Mouse (Mus musculus): ENCODE data around the gene Igtp.
"Not testable (repeated sequence)": the region's sequence is repeated elsewhere in the genome, so short reads cannot be mapped to it uniquely, and the experiment has no call there.

Igtp gene

DNA sequence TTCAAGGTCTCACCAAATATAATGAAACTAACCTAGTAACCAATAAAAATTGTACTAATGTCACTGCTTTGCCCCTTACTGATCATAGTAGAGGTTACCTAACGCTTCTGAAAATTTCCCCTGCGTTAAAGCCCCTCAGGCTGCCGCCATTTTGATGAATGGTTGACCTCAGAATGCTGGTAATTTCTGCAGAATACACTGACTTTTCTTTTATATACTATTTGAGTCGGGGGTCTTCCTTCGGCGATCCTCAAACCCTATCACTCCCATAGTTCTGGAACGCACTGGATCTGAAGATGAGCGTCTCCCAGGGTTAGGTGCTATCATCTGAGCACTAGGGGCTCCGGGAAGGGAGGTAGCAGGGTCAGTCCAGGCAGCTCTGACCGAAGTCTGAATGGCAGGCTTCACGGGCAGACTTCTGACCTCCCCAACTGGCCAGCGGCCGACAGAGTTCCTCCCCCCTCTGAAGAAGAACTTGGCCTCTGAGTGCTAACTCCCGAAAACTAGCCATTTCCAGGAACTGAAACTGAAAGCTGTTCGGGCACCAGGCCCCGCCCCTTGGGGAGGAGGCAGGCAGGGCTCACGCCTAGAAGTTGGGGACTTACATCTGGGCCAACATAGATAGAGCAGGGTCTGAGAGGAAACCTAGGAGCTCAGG is 15.2 kb downstream of the Igtp start:
- DNase-seq, result peak; percentile 94

DNA sequence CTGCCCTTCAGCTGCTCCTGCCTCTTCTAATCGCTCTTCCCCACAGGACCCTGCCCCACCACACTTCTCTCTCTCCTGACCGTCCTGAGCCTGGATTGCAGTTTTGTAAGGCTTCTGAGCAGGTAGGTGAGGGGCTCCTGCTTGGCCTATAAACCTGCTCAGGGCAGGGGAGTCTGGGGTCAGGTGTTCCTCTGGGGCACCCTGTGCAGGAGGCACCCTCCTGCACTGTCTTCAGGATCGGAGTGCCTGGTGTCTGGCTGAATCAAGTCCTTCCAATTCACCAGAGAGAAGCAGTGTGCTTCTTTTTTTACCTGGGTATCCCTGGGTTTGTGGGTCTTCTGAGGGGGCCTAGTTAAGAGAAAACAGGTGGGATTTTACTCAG is 15.7 kb downstream of the Igtp start:
- DNase-seq, result not testable (repeated sequence)

DNA sequence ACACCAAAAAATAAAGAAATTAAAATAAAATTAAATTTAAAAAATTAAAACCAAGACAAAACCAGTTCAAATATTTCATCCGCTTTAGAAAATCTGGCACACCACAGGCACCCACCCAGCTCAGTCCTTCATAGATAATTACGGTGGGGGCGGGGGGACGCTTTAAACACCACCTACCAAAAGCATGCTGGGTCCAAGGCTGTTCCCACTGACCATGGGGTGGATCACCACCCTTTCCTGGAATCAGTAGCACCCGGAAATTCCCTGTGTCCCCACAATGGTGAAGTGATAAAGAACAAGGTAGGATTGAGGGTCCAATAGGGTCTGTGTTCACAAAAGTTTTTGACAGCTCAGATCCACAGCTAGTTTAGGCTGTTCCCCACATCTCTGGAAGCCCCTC is 16.5 kb downstream of the Igtp start:
- DNase-seq, result no peak

DNA sequence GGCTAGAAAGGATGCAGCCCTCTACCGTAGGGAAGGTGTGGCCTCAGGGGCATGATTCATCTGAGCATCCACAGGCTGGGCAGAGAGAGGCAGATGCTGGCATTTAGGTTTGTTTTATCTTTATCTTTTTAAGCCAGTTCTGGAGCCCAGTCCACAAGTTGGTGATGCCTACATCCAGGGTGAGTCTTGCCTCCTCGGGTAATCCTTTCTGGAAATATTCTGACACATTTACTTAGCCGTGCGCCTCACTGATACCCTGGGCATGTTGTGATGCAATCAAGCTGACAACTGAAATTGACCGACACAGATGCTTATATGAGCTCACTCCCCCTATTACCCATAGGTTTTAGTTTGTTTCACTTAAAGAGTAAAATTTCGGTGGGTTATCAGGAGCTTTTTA is 17.5 kb downstream of the Igtp start:
- DNase-seq, result no peak

DNA sequence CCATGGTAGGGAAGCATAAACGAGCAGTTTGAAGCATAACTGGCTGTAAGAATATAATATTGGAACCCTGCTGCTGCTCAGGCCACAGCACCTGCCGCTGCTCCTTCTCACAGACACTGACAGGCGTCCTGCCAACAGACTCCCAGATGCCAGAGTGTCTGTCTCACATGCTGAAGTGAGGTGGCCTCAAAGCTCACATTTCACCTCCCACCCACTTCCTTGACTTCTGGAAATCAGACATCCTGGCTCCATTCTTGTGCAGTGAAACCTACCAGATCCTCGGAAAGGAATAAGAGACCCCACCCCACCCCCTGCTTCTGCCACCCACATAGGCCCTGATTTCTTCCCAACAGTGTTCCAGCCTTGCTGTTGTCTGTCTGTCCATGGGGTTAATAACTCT is 24.4 kb downstream of the Igtp start:
- no peak for DNase-seq

DNA sequence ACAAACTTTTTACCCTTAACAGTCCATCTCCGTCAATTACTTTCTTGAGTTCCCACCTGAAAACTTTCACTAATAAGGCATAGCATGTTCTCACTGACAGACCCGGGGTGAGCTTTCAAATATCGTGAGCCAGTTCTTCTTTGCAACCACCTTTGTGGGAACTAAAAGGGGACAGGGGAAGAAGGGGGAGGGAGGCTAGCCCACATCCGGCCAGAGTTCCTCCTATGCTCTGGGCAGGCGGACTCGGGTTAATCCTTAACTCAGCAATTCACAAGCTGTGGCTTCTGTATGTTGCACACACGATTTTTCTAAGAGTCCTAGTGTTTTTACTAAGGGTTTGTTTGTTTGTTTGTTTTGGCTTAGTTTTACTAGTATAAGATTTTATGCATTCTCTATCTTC is 25.0 kb downstream of the Igtp start:
- peak; percentile 72 for DNase-seq

DNA sequence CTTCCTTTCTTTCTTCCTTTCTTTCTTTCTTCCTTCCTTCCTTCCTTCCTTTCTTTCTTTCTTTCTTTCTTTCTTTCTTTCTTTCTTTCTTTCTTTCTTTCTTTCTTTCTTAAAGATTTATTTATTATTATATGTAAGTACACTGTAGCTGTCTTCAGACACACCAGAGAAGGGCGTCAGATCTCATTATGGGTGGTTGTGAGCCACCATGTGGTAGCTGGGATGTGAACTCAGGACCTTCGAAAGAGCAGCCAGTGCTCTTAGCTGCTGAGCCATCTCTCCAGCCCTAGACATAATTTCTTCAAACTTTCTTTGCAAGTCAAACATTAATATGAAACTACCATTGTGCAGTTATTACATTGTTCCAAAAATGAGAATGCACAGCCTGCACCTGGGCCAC is 25.5 kb downstream of the Igtp start:
- DNase-seq, result not testable (repeated sequence)

DNA sequence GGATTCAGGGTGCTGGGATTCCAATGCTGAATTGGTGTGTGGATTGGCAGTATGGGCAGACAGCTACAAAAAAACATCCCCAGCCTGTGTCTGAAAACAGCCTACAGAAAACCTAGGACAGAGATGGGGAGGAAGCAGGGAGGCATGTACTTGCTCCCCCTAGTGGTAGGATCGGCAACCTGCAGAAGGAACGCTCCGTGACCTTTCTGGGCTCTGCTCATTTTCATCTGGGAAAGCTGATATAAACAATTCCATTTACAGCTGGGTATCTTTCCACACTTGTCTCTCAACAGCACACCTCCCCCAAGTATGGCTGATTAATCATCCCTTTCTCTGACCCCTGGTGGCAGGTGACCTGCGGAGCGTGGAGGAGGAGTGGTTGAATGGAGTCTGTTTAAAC is 26.3 kb downstream of the Igtp start:
- DNase-seq, result peak; percentile 78

DNA sequence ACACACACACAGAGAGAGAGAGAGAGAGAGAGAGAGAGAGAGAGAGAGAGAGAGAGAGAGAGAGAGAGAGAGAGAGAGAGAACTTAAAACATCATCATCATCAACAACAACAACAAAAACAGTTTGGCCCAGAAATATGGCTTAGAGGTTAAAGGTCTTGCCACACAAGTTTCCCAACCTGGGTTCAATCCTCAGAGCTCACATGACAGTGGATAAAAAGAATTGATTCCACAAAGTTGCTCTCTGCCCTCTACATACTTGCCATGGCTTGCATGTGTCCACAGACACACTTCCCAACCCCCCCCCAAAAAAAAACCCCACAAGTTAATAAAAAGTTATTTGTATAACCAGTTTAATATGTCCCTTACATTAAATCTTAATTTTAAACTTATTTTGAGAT is 27.1 kb downstream of the Igtp start:
- no peak for DNase-seq

DNA sequence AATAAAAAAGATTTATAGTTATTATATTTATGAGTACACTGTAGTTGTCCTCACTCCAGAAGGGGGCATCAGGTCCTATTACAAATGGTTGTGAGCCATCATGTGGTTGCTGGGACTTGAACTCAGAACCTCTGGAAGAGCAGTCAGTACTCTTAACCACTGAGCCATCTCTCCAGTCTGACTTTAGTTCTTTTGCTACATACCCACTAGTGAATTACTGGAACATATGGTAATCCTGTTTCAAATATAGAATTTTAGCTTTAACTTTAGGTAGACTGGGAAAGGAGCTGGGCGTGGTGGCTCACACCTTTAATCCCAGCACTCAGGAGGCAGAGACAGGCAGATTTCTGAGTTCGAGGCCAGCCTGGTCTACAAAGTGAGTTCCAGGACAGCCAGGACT is 28.7 kb downstream of the Igtp start:
- DNase-seq, result not testable (repeated sequence)

DNA sequence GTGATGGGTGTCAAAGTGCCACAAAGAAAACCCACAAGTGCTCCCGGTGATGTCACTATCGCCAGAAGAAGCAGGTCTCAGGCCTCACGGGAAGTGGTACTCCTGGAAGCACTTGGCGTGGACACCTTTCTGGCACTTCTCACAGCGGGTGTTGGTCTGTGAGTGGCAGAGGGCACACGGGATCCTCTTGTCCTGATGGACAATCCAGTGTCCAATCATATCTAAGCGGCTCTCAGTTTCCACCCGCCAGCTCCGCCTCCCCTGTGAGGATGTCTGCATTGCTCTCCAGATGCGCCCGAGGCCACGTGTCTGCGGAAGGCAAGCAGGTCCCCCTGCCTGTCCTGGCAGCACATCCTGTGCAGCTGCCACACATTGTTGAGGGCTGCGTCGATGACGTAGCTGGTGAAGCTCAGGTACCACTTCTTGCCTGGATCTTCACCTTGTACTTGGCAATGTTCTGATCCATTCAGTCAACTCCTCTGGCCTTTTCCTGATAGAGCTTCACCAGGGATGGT is 31.1 kb downstream of the Igtp start:
- DNase-seq, result no peak

DNA sequence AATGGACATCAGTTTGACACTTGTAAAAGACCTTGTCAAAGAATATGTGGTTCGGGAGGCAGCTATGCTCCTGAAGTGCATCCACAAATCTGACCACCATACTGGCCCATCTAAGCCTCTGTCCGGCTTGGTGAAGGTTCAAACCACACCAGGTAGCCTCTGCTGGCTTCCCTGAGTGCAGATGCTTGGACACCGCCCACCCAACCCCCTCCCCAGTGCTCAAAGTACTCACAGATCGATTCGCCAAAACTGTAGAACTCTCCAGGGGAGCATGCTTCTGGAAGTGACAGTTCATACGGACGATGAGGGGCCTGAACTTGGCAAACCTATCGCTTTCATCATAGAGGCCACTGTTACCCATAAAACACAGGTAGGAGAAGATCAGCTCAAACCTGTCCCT is 31.8 kb downstream of the Igtp start:
- DNase-seq, result no peak

DNA sequence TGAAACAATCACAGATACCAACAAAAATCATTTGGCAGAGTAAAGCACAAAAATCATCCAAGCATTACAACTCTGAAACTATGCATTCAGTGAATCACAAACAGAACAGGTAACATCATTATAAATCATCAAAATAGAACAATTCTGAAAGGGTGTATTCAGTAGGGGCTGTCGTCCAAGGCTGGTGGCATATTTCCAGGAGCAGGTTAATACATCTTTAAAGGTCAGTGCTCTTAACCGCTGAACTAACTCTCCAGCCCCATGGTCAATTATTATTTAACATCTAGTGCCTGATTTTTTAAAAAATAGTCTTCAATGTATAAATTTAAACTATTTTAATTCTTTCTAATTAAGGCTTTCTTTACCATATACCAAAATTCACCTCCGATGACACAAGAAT is 35.2 kb downstream of the Igtp start:
- DNase-seq, result not testable (repeated sequence)

DNA sequence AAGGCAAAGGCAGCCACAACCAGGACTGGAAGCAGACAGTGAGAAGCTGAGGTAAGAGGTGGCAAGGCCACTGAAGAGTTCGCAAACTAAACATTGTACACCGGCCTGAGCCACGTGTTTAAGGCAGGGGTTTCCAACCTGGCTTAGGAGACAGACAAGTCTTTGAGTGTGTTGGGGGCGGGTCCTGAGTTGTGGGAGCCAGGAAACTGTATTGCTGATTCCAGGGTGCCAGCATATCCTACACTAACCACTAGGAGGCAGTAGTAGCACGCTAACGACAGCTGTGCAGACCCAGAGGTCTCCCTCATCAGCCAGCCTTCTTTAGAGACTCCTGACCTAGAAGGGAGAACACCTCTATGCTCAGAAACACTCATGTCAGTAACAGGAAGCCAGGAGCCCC is 35.8 kb downstream of the Igtp start:
- DNase-seq, result peak; percentile 53

DNA sequence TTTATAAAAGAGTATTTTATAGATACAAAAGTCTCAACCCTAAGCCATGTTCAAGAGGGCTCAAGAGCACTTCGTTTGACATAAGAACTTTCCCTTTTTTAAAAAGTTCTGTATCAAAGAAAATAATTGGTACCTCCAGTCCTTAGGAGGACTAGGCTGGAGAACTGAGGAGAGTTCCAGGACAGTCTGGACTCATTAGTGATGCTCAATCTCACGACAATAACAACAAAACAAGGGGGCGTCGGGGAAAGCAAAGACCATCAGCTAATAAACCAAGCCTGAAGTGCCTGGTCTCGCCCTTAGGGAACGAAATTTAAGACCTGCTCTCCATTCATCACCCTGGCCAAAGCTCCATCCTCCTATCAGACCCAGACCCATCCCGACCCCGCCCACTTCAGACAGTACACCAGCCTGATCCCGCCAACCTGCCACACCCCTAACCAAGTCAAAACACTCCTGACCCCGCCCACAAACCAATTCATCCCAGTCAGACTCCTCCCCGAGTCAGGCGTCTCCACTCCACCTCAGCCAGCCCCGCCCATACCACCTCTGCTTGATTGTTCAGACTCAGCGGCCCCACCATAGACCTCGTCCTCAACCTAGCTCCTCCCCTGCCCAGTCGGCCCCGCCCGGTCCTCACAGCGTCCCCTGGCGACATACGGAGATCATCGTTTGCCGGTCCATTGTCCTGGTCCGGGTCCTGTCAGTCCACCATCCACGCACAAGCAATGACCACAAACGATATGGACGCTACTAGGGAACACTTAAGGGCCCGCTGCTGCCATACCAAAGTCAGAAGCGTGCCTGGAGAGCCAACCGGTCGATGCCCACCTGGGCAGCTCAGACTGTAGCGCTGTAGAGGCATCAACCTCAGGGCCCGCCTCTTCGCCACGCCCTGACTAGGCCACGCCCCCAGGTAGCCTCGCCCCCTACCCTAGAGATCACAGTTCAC is 39.8 kb downstream of the Igtp start:
- DNase-seq, result peak; percentile 73

DNA sequence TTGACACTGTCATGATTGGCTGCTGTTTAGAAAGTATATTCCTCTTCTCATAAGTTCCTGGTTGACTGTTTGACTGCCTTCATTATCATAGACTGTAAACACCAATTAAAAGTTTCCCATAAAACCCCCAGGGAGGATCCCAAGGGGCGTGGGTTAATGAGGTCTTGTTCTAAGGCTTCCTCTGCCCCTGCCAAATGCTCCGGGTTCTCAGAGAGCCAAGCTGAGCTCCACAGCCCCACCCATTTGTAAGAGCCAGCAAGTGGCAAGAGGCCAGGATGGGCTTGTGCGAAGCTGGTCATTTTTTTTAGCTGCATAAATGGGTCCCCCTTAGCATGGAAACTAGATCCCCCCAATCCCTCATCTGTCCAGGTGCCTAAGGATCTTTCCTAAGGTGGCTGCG is 47.9 kb downstream of the Igtp start:
- no peak for DNase-seq

DNA sequence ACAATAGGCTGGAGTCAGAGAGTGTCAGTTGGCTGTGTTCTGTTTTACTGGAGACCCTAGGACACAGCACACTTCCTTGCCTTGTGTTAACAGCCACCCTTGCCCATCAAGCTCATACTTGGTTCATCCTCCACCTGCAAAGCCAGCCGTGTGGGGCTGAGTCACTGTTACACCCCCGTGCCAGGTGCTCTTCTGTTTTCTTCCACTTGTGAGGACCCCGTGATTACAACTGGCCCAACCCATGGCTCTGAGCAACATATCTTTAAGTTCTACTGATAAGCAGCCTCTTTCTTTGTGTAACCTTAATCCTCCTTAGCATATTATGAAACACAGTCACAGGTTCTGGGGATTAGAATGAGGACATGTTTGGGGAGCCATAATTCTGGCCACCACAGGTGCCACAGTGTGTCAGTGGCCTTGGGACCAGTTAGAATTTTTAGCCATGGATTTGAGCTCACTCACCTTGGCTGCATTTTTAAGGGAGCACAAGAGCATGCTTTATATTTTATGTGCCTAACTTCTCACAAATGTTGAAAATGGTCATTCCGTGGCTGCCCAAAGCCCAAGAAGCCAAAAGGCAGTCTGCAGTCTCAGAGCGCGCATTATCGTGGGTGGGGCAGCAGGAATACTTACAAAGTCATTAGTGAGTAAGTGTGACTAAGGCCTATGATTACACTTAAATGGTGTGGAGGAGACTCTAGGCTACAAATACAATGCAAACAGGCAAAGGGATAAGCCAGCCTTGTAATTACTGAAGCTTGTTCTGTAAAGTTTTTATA is 50.0 kb downstream of the Igtp start:
- DNase-seq, result no peak

DNA sequence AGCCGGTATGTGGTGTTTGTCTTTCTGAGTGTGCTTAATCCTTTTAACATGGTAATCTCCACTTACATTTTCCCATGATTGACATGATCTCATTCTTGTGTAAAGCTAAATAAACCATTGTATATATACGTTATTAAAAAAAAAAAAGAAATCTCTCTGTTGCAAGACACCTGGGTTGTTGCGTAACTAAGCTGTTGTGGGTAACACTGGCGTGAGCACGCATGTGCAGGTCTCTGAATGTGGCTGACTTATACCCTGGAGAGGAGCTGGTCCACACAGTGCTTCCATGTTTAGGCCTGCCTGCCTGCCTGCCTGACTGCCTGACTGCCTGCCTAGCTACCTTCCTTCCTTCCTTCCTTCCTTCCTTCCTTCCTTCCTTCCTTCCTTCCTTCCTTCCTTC is 51.2 kb downstream of the Igtp start:
- DNase-seq, result no peak

DNA sequence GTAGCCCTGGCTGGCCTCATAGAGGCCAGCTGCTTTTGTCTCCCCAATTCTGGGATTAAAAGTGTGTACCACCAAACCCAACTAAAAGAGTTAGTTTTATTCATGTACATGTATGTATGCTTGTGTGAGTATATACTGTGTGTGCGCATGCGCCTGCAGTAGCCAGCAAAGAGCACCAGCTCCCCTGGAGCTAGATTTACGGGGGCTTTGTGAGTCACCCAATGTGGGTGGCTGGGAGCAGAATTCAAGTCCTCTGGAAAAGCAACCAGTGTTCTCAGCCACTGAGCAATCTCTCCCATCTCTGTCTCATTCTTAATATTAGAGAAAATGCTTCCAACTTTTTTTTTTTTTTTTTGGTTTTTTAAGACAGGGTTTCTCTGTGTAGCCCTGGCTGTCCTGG is 55.1 kb downstream of the Igtp start:
- no peak for DNase-seq
